Mouse (Mus musculus): ENCODE data around the gene Olfr66.

DNA sequence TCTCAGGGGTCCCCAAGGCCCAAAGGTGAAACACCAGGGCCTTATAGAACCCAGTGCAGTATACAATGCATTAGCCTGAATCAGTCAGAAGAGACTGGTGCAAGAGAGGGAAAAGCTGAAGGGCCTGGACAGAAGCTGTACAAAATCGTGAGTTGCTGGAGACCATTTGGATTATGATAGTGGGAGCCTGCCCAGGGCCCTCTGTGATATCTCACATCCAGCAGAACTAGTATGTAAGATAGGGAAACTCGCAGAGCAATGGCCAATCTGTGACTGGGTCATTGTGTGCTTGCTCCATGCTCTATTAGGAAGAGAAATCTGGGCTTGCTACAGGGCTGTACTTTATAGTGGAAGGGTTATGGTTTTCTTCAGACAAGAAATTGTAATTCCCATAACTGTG, 48.2 kb upstream of the Olfr66 start, which contains the start of gene Olfr632:
- TF ChIP-seq KAT2A (IDR thresholded peaks at IDR 0.05; ENCODE audit: insufficient replicate concordance, low read length) (no peak), GABPA (IDR thresholded peaks at IDR 0.05; ENCODE audit: insufficient replicate concordance, low read depth, low read length) (no peak), POLR2A (IDR thresholded peaks at IDR 0.05; ENCODE audit: low read depth, low read length) (no peak), CTCF (conservative IDR thresholded peaks at IDR 0.05 in 1 of 2, IDR thresholded peaks at IDR 0.05 in 1 of 2; ENCODE audit: low read depth in 2 of 2, low read length in 2 of 2) (no peak), TCF12 (IDR thresholded peaks at IDR 0.05; ENCODE audit: low read depth, low read length) (no peak), USF1 (IDR thresholded peaks at IDR 0.05; ENCODE audit: low read depth, low read length) (no peak)
